ENCODE assay signal across 17 mouse cellular contexts in genomic region chr10:28379752-28380488, GRCm38 (mm10).
"Had no signal": no experiment of that assay in that cellular context is flagged by ENCODE, and none has a peak within 500 bp of the region (broad histone marks: within the 10 kb centered on the region; RNA-seq: fewer than 3 reads in every experiment).

No protein-coding gene starts in this region.

- H3K27me3 ChIP-seq: limb, embryonic 15.5 days; liver, embryonic 12.5 days; lung, embryonic 15.5 days; midbrain, embryonic 13.5 days; stomach, embryonic 15.5 days had no signal

- H3K9me3 ChIP-seq: limb, embryonic 15.5 days; liver, embryonic 12.5 days; lung, embryonic 15.5 days; midbrain, embryonic 13.5 days; stomach, embryonic 15.5 days had no signal

- ATAC-seq: liver, embryonic 12.5 days; midbrain, embryonic 13.5 days had no signal

- DNase-seq: kidney, adult 11 months; kidney, adult 9 months; kidney, postnatal 10 days; layer of hippocampus, adult 9-11 months; layer of hippocampus, postnatal 36 days; lung, postnatal 14 days; retina, postnatal 1 day; right cerebral cortex, postnatal 4 days; spleen, adult 18-20 months; thymus, adult 18-20 months; thymus, postnatal 25 days had no signal

- H3K9ac ChIP-seq: limb, embryonic 15.5 days; liver, embryonic 12.5 days; lung, embryonic 15.5 days; midbrain, embryonic 13.5 days; stomach, embryonic 15.5 days had no signal

- H3K4me2 ChIP-seq: limb, embryonic 15.5 days; liver, embryonic 12.5 days; lung, embryonic 15.5 days; midbrain, embryonic 13.5 days; stomach, embryonic 15.5 days had no signal

- H3K36me3 ChIP-seq: limb, embryonic 15.5 days; liver, embryonic 12.5 days; lung, embryonic 15.5 days; midbrain, embryonic 13.5 days; stomach, embryonic 15.5 days had no signal

- H3K27ac ChIP-seq: limb, embryonic 15.5 days; liver, embryonic 12.5 days; lung, embryonic 15.5 days; macrophage; midbrain, embryonic 13.5 days; stomach, embryonic 15.5 days had no signal

- H3K4me1 ChIP-seq: limb, embryonic 15.5 days; liver, embryonic 12.5 days; lung, embryonic 15.5 days; midbrain, embryonic 13.5 days; stomach, embryonic 15.5 days had no signal

- H3K4me3 ChIP-seq: limb, embryonic 15.5 days; liver, embryonic 12.5 days; lung, embryonic 15.5 days; midbrain, embryonic 13.5 days; stomach, embryonic 15.5 days had no signal
